Mouse (Mus musculus) heart, postnatal 0 days (tissue): ENCODE measurements at regions not wholly inside any gene's neighbourhood (a gene's known extent, or its start where the extent isn't known, plus 50 kb on each side); places are given as distances from the start of the nearest gene placed in this dataset.
"Not testable (repeated sequence)": the region's sequence is repeated elsewhere in the genome, so short reads cannot be mapped to it uniquely, and the experiment has no call there.

ENCODE experiments used
- ATAC-seq: fragments of 200-750 bp; cut with Nextera tagmentation; 2 replicates; pipeline ENCODE4 v1.8.0; 2017; ENCODE audit warnings: low read depth, moderate number of reproducible peaks, moderate library complexity; ENCODE audit not compliant: insufficient read depth
- DNase-seq: peaks from one replicate; pipeline ENCODE4 v3.0.0-alpha.2; 2016; ENCODE audit warnings: low spot score
- H3K27ac ChIP-seq: fragments of 300-500 bp; sonication (generic); 2 replicates; pipeline ENCODE4 v1.5.1; 2014; ENCODE audit warnings: low read depth, mild to moderate bottlenecking
- H3K27me3 ChIP-seq: fragments of 300-500 bp; sonication (generic); 2 replicates; pipeline ENCODE4 v1.6.1; 2014; ENCODE audit warnings: low read length, mixed read lengths; ENCODE audit not compliant: control insufficient read depth, insufficient read depth
- H3K36me3 ChIP-seq: fragments of 300-500 bp; sonication (generic); replicated peaks from 2 replicates; pipeline ENCODE4 v1.6.1; 2014; ENCODE audit warnings: low read length, mixed read lengths; ENCODE audit not compliant: control insufficient read depth, insufficient read depth
- H3K4me1 ChIP-seq: fragments of 300-500 bp; sonication (generic); 2 replicates; pipeline ENCODE4 v1.6.1; 2014; ENCODE audit warnings: antibody characterized with exemption; ENCODE audit not compliant: control insufficient read depth, insufficient read depth
- H3K4me2 ChIP-seq: fragments of 300-500 bp; sonication (generic); 2 replicates; pipeline ENCODE4 v1.6.1; 2014; ENCODE audit warnings: low read depth, mild to moderate bottlenecking, low read length, moderate library complexity
- H3K4me3 ChIP-seq: fragments of 300-500 bp; sonication (generic); 2 replicates; pipeline ENCODE4 v1.5.1; 2014; ENCODE audit warnings: low read depth, low read length
- H3K9ac ChIP-seq: fragments of 300-500 bp; sonication (generic); replicated peaks from 2 replicates; pipeline ENCODE4 v1.6.1; 2014; ENCODE audit warnings: low read depth, low read length, mixed read lengths
- H3K9me3 ChIP-seq: fragments of 300-500 bp; sonication (generic); replicated peaks from 2 replicates; pipeline ENCODE4 v1.6.1; 2016; ENCODE audit warnings: low read length; ENCODE audit not compliant: control insufficient read depth
- CTCF ChIP-seq: IDR thresholded peaks from 2 replicates; pipeline ENCODE4 v1.5.1; 2016; ENCODE audit warnings: antibody characterized with exemption, control low read depth, low read depth
- EP300 ChIP-seq: IDR thresholded peaks from 2 replicates; pipeline ENCODE4 v1.6.1; 2016; ENCODE audit warnings: antibody characterized with exemption, low read depth
- WGBS: fragments of 180-500 bp; shearing (Covaris S2); extraction: QIAGEN DNeasy Blood & Tissue Kit; methylation state at CpG from one replicate; pipeline ENCODE4 v1.1.7; 2014; 5-methylcytosine and 5-hydroxymethylcytosine counted together

DNA sequence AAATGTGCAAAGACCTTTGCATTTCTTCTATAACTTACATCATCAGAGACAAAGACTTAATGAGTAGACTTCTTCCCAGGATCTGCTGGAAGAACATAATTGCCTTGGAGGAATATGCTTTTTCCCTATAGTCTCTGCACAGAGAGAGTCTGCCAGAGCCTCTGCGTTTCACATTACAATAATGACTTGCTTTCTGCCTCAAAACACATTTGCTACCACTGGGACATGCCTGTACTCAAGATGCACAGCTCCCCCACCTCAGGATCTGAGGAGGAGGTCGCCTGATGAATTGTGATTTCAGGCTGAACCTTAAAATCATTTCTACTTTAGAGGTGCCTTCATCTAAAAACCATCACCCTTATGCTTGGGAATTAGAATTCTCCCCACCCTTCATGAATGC lies 148.1 kb upstream of the Nhs start:
- TF ChIP-seq CTCF (no peak), EP300 (no peak)
- no peaks in the 10 kb centered on the region for H3K4me1 ChIP-seq
- H3K27me3 ChIP-seq, result no peaks in the 10 kb centered on the region
- 0 out of 2 replicates have a peak, but pooled peaks cover 4% of the 10 kb centered on the region for H3K9me3 ChIP-seq
- WGBS, result 60% methylated on average over 2 of the region's 2 CpGs
- H3K9ac ChIP-seq, result no peak overlapping the region
- no peak for ATAC-seq
- DNase-seq, result no peak
- H3K4me2 ChIP-seq, result no peak overlapping the region
- no peak overlapping the region for H3K4me3 ChIP-seq
- no peak overlapping the region for H3K27ac ChIP-seq
- H3K36me3 ChIP-seq, result no peaks in the 10 kb centered on the region

GRCm38 (mm10) chrX:162304145-162304544 lies 144.6 kb upstream of the Nhs start:
- no peaks in the 10 kb centered on the region for H3K27me3 ChIP-seq
- H3K9ac ChIP-seq, result no peak overlapping the region
- no peak for ATAC-seq
- H3K4me2 ChIP-seq, result no peak overlapping the region
- H3K4me1 ChIP-seq, result no peaks in the 10 kb centered on the region
- H3K9me3 ChIP-seq, result 0 out of 2 replicates have a peak, but pooled peaks cover 4% of the 10 kb centered on the region
- H3K27ac ChIP-seq, result no peak overlapping the region
- no peak overlapping the region for H3K4me3 ChIP-seq
- no peaks in the 10 kb centered on the region for H3K36me3 ChIP-seq
- no peak for DNase-seq
- TF ChIP-seq EP300 (no peak), CTCF (no peak)

DNA sequence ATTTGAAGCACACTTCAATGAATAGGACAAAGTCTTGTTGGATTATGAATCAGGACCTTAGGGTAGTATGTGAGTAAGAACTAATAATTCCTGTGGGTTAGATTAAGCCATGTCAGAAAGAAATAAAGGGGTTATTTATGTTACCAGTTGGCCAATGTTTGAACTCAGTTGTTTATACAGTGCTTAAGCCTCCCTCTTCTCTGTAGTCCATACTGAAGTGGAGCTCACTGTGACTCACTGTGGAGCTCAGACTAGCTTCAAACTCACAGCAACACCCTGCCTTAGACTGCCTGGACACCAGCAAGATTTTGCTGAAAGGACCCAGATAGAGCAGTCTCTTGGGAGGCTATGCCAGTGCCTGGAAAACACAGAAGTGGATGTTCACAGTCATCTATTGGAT lies 143.3 kb upstream of the Nhs start:
- Histone ChIP-seq H3K27ac (no peak overlapping the region), H3K9me3 (0 out of 2 replicates have a peak, but pooled peaks cover 4% of the 10 kb centered on the region), H3K36me3 (no peaks in the 10 kb centered on the region), H3K9ac (no peak overlapping the region), H3K27me3 (no peaks in the 10 kb centered on the region), H3K4me2 (no peak overlapping the region), H3K4me3 (no peak overlapping the region), H3K4me1 (no peaks in the 10 kb centered on the region)
- DNase-seq (no peak), ATAC-seq (no peak)
- TF ChIP-seq EP300 (no peak), CTCF (no peak)

GRCm38 (mm10) chrX:162291234-162291633 lies 131.7 kb upstream of the Nhs start:
- ATAC-seq, result no peak
- TF ChIP-seq CTCF, result no peak
- no peak for TF ChIP-seq EP300
- WGBS, result 90% methylated on average over 1 of the region's 1 CpGs

GRCm38 (mm10) chrX:162286155-162286554 lies 126.6 kb upstream of the Nhs start:
- H3K4me1 ChIP-seq, DNase-seq, H3K9ac ChIP-seq, H3K4me2 ChIP-seq, H3K27me3 ChIP-seq, H3K27ac ChIP-seq, H3K9me3 ChIP-seq, H3K4me3 ChIP-seq, H3K36me3 ChIP-seq: not testable (repeated sequence)
- ATAC-seq, result peak; percentile 57; the same call in 1 of the 2 replicates

More at GRCm38 (mm10) chrX:162291234-162291633, 131.7 kb upstream of the Nhs start:
- Histone ChIP-seq H3K4me3 (no peak overlapping the region), H3K4me2 (no peak overlapping the region), H3K27ac (no peak overlapping the region), H3K4me1 (no peaks in the 10 kb centered on the region), H3K27me3 (no peaks in the 10 kb centered on the region), H3K36me3 (no peaks in the 10 kb centered on the region), H3K9me3 (no peaks in the 10 kb centered on the region), H3K9ac (no peak overlapping the region)
- DNase-seq, result no peak

DNA sequence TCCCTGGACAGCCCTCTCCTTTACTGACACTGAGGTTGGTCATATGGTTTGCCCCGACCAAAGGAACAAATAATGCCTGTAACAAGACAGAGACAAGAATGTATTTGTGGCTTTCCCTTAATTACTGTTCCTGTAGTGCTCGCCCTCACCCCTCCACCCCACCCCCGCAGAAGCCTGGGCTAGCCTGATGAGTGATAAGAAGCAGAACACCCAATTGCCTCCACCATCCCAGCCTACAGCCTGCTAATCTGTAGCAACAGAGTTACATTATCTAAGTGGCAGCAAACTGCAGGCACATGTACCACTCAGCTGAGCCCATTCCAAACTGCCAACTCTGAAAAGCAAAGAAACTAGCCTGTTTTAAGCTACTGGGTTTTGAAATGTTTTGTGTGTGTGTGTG lies 124.7 kb upstream of the Nhs start:
- Histone ChIP-seq H3K9me3 (no peaks in the 10 kb centered on the region), H3K27me3 (no peaks in the 10 kb centered on the region), H3K27ac (no peak overlapping the region), H3K4me2 (no peak overlapping the region), H3K4me3 (no peak overlapping the region), H3K9ac (no peak overlapping the region), H3K4me1 (no peaks in the 10 kb centered on the region), H3K36me3 (no peaks in the 10 kb centered on the region)
- TF ChIP-seq EP300 (no peak), CTCF (no peak)
- DNase-seq (no peak), ATAC-seq (no peak; the same call in 1 of the 2 replicates)
- WGBS, result 37% methylated on average over 3 of the region's 3 CpGs
